ENCODE assay signal across 19 mouse cellular contexts in genomic region chr3:127395202-127395601, GRCm38 (mm10).
DNase-seq lines count a peak whose midpoint lies in the region; TF ChIP-seq lines count a peak whose summit lies in the region.
"Had no signal": no experiment of that assay in that cellular context is flagged by ENCODE, and none has a peak within 500 bp of the region (broad histone marks: within the 10 kb centered on the region; RNA-seq: fewer than 3 reads in every experiment).

No protein-coding gene starts in this region.

- H3K36me3 ChIP-seq in testis, adult 2 months (ENCODE audit: control insufficient read depth, insufficient read depth, low read length), result no peaks in the 10 kb centered on the region

- intact Hi-C loops in left cerebral cortex, postnatal 25 days (cut with DNase I), result no loop called here

- H3K27me3 ChIP-seq in testis, adult 2 months (ENCODE audit: control insufficient read depth, insufficient read depth, low read length), result no peaks in the 10 kb centered on the region
- H3K27me3 ChIP-seq: CH12.LX; forebrain, embryonic 13.5 days; heart, embryonic 13.5 days; hindbrain, embryonic 15.5 days; Patski had no signal

- no peak for TF ChIP-seq CTCF in testis, adult 2 months (IDR thresholded peaks at IDR 0.05; ENCODE audit: control insufficient read depth, insufficient read depth, insufficient replicate concordance, low read depth, low read length)

- TF ChIP-seq POLR2A in testis, adult 2 months (IDR thresholded peaks at IDR 0.05; ENCODE audit: control insufficient read depth, low read depth, low read length), result no peak

- peak overlapping the region; percentile 44; the same call in 1 of the 2 replicates for H3K4me3 ChIP-seq in testis, adult 2 months (ENCODE audit: control insufficient read depth, low read depth, low read length)
- H3K4me3 ChIP-seq: embryonic facial prominence, embryonic 10.5 days; forebrain, embryonic 13.5 days; heart, embryonic 13.5 days; hindbrain, embryonic 15.5 days had no signal

- peak; percentile 42 to 68 for DNase-seq in frontal cortex, postnatal 36 days (ENCODE audit: low spot score in 2 of 2)
- no peak for DNase-seq in frontal cortex, postnatal 25 days (ENCODE audit: low spot score in 2 of 2)
- peak; percentile 40 to 85 for DNase-seq in left cerebral cortex, postnatal 25 days (ENCODE audit: low spot score in 2 of 2)
- no peak for DNase-seq in left cerebral cortex, adult 11 months (ENCODE audit: low spot score)
- DNase-seq in testis, postnatal 14 days (ENCODE audit: low spot score), result no peak
- DNase-seq: adrenal gland, postnatal 25 days; cerebellum, adult 2 months; cerebellum, postnatal 10 days; forebrain, postnatal 0 days; gastrocnemius, postnatal 36 days; heart, adult 11 months; heart, postnatal 36 days had no signal

- H3K27ac ChIP-seq in testis, adult 2 months (ENCODE audit: control insufficient read depth, insufficient read depth, low read depth, low read length), result no peak overlapping the region
- H3K27ac ChIP-seq: embryonic facial prominence, embryonic 10.5 days; forebrain, embryonic 13.5 days; heart, embryonic 13.5 days; hindbrain, embryonic 15.5 days had no signal

- H3K4me1 ChIP-seq in testis, adult 2 months (ENCODE audit: control insufficient read depth, insufficient read depth, low read length), result no peaks in the 10 kb centered on the region
- H3K4me1 ChIP-seq: embryonic facial prominence, embryonic 10.5 days; forebrain, embryonic 13.5 days; heart, embryonic 13.5 days; hindbrain, embryonic 15.5 days had no signal

Comparison
In these comparisons a context has a peak if more than half of its experiments do, and no peak if none do; other contexts are left out.
1. DNase-seq: peak in frontal cortex, postnatal 36 days (2 of 2) and left cerebral cortex, postnatal 25 days (2 of 2); none in frontal cortex, postnatal 25 days (0 of 2), left cerebral cortex, adult 11 months (single experiment) and testis, postnatal 14 days (single experiment).